Mouse (Mus musculus) E14TG2a.4 (cell line): ENCODE data around the gene Fam117a.

Experiments used
- CTCF ChIP-seq: conservative IDR thresholded peaks from 2 replicates; pipeline ENCODE4 v1.5.1; 2014; ENCODE audit warnings: low read length
- NANOG ChIP-seq: IDR thresholded peaks from 2 replicates; pipeline ENCODE4 v1.6.1; 2014; ENCODE audit warnings: borderline replicate concordance, low read length, mixed read lengths
- POU5F1 ChIP-seq: IDR thresholded peaks from 2 replicates; pipeline ENCODE4 v1.6.1; 2014; ENCODE audit warnings: low read length, borderline replicate concordance

DNA sequence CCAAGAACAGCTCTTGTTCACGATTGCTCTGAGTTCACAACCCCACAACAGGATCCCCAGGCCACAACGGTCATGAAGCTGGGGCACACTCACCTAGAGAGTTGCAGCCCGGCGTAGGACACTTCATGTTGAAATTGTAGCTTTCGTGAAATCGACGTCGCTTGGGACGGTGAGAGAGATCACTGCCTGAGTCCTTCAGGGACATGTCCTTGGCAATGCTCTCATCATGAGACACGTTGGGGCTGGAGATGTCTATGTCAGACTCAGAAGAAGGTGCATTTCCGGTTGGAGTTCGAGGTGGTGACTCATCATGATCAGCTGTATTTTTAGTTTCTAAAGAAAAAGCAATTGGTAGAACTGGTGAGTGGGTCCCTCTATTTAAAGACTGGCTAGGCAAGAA lies 36.9 kb upstream of the Fam117a start:
- TF ChIP-seq CTCF (no peak), POU5F1 (no peak), NANOG (no peak)
